Mouse (Mus musculus): Measurements from ENCODE around the gene Nebl. TPM values are rescaled to one million over a fixed set of nuclear protein-coding genes. Genes with fewer than 3 reads are reported as not detected.
"Not testable (repeated sequence)": the region's sequence is repeated elsewhere in the genome, so short reads cannot be mapped to it uniquely, and the experiment has no call there.

The Nebl gene
- polyA plus RNA-seq, 1 experiment, result 0.01 TPM

DNA sequence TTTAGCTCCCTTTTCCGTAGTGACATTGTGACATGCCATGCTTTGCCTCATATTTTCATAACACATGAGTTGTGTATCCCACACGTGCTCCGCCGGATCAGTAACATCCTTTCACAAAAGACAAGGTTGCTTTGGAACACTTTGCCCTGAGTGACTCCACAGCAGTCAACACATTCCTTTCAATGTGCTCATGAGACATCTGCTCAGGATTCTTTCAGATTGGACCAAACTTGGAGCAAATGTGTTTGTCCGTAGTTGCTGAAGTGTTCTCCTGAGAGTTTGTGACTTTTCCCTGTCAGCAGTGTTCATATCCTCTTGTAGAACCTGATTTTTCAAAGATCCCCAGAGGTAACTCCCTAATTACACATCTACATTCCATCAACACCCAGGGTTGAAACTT lies 414.4 kb downstream of the Nebl start:
- Histone ChIP-seq H3K9me3 (ENCODE audit: control insufficient read depth, low read length) (no peaks in the 10 kb centered on the region), H3K4me3 (replicated peaks) (no peak overlapping the region), H3K36me3 (ENCODE audit: control insufficient read depth) (no peaks in the 10 kb centered on the region), H3K4me1 (ENCODE audit: control insufficient read depth) (no peaks in the 10 kb centered on the region), H3K27me3 (ENCODE audit: control insufficient read depth) (no peaks in the 10 kb centered on the region)
- TF ChIP-seq TAL1 (IDR thresholded peaks at IDR 0.05; ENCODE audit: low read length) (no peak), GATA1 (IDR thresholded peaks at IDR 0.05; ENCODE audit: low read length) (no peak)

DNA sequence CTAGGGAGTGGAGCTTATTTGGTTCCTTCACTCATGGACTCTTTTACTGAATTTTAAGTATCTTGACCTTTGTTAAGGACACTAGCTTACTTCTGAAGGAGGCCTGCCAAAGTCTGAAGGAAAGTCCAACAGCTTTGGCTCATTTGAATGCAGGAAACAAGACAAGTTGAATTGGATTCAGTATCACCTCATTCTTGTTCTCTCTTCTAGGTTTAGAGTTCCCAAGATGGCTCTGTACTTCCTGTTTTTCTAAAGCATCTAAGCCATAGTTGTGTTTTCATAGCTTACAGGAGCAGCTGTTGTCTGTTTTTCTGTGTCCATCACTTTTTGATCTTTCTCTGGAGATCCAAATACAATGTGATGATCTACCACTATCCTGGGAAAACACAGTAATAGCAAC lies 429.9 kb downstream of the Nebl start:
- H3K27me3 ChIP-seq (ENCODE audit: control insufficient read depth), result no peaks in the 10 kb centered on the region

DNA sequence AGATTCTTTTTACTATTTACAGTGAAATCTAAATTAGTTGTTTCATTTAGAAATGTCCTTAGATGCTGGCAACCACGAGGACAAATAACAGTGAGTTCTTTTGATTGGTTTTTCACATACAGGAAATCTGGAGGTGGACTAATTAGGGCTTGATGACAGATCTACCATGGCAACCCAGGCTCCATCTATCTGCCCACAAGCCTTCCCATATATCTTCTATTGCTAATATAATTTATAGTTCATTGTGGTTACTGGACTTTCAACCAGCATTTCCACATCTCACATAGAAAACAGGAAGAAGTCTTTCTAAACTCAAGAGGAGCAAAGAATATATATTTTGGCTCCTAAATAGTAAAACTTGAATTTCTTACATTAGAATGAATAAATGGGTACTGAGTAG lies 433.8 kb downstream of the Nebl start:
- H3K9me3 ChIP-seq (ENCODE audit: control insufficient read depth, low read length), result no peaks in the 10 kb centered on the region
- no peaks in the 10 kb centered on the region for H3K36me3 ChIP-seq (ENCODE audit: control insufficient read depth)
- no peak for TF ChIP-seq GATA1 (IDR thresholded peaks at IDR 0.05; ENCODE audit: low read length)
- TF ChIP-seq TAL1 (IDR thresholded peaks at IDR 0.05; ENCODE audit: low read length), result no peak
- H3K4me3 ChIP-seq (replicated peaks), result no peak overlapping the region
- no peaks in the 10 kb centered on the region for H3K27me3 ChIP-seq (ENCODE audit: control insufficient read depth)
- no peaks in the 10 kb centered on the region for H3K4me1 ChIP-seq (ENCODE audit: control insufficient read depth)

More for the DNA sequence above, 429.9 kb downstream of the Nebl start:
- no peaks in the 10 kb centered on the region for H3K4me1 ChIP-seq (ENCODE audit: control insufficient read depth)
- no peak overlapping the region for H3K4me3 ChIP-seq (replicated peaks)
- TF ChIP-seq TAL1 (IDR thresholded peaks at IDR 0.05; ENCODE audit: low read length), result no peak
- no peak for TF ChIP-seq GATA1 (IDR thresholded peaks at IDR 0.05; ENCODE audit: low read length)
- no peaks in the 10 kb centered on the region for H3K36me3 ChIP-seq (ENCODE audit: control insufficient read depth)
- H3K9me3 ChIP-seq (ENCODE audit: control insufficient read depth, low read length), result no peaks in the 10 kb centered on the region

DNA sequence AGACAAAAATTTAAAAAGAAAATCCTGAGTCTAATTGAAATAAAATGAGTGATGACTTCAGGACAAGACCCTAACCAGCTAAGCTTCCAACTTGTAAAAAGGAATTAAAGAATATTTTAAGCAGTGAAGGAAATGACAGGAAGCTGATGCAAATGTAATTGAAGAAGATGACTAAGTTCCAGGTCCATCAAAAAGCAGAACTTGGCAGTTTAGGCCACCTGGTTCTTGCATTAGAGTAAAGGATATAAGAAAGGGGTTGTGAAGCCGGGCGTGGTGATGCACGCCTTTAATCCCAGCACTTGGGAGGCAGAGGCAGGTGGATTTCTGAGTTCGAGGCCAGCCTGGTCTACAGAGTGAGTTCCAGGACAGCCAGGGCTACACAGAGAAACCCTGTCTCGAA lies 436.0 kb downstream of the Nebl start:
- H3K4me1 ChIP-seq (ENCODE audit: control insufficient read depth); H3K4me3 ChIP-seq (replicated peaks); H3K27me3 ChIP-seq (ENCODE audit: control insufficient read depth): not testable (repeated sequence)

More for the DNA sequence above, 436.0 kb downstream of the Nebl start:
- not testable (repeated sequence) for H3K9me3 ChIP-seq (ENCODE audit: control insufficient read depth, low read length); H3K36me3 ChIP-seq (ENCODE audit: control insufficient read depth)

Data from erythroblast, embryonic 14.5 days (primary cell).